Mouse (Mus musculus) C2C12 (cell line): ENCODE results near the gene Acat3. TPM values are rescaled to one million over a fixed set of nuclear protein-coding genes. Genes with fewer than 3 reads are reported as not detected.
"Not testable (repeated sequence)": the region's sequence is repeated elsewhere in the genome, so short reads cannot be mapped to it uniquely, and the experiment has no call there.

ENCODE experiments used
- H3K27me3 ChIP-seq: one replicate; pipeline ENCODE4 v1.6.1; 2011; ENCODE audit not compliant: control insufficient read depth, insufficient read depth, insufficient read length
- H3K36me3 ChIP-seq: one replicate; pipeline ENCODE4 v1.6.1; 2011; ENCODE audit not compliant: control insufficient read depth, insufficient read depth
- H3K4me3 ChIP-seq: one replicate; pipeline ENCODE4 v1.5.1; 2011; ENCODE audit warnings: mild to moderate bottlenecking, control low read depth; ENCODE audit not compliant: poor library complexity, insufficient read depth, severe bottlenecking
- H3K79me2 ChIP-seq: one replicate; pipeline ENCODE4 v1.6.1; 2011; ENCODE audit not compliant: control insufficient read depth, insufficient read depth
- H3K79me3 ChIP-seq: one replicate; pipeline ENCODE4 v1.6.1; 2011; ENCODE audit warnings: low read depth, control low read depth
- H3ac ChIP-seq: one replicate; pipeline ENCODE3; 2011; ENCODE audit warnings: low read depth; ENCODE audit not compliant: control insufficient read depth, insufficient read length
- CEBPB ChIP-seq: IDR thresholded peaks from one replicate; pipeline ENCODE4 v1.6.1; 2011; ENCODE audit warnings: low read depth, mild to moderate bottlenecking, control low read depth, moderate library complexity
- CTCF ChIP-seq: IDR thresholded peaks from one replicate; pipeline ENCODE4 v1.5.1; 2011; ENCODE audit not compliant: control insufficient read depth, insufficient read depth, insufficient read length
- FOSL1 ChIP-seq: IDR thresholded peaks from one replicate; pipeline ENCODE4 v1.8.0; 2011; ENCODE audit warnings: mild to moderate bottlenecking, low read length; ENCODE audit not compliant: poor library complexity, insufficient read depth, severe bottlenecking
- MAX ChIP-seq: IDR thresholded peaks from one replicate; pipeline ENCODE4 v1.6.1; 2011; ENCODE audit warnings: mild to moderate bottlenecking, control low read depth
- MYOD1 ChIP-seq: IDR thresholded peaks from one replicate; pipeline ENCODE4 v1.6.1; 2011; ENCODE audit warnings: low read depth; ENCODE audit not compliant: control insufficient read depth, insufficient read length
- MYOG ChIP-seq: IDR thresholded peaks from one replicate; pipeline ENCODE4 v1.6.1; 2011; ENCODE audit not compliant: control insufficient read depth, insufficient read length; ENCODE audit errors: extremely low read depth
- USF1 ChIP-seq: IDR thresholded peaks from one replicate; pipeline ENCODE4 v1.6.1; 2011; ENCODE audit warnings: low read depth, mild to moderate bottlenecking, control low read depth, moderate library complexity
- polyA plus RNA-seq: library from polyadenylated mRNA; unstranded; fragments of >200 nt; fragmentation: generic; extraction: Trizol; gene quantifications from one replicate; pipeline ENCODE4 v1.2.1, GENCODE M21; 2012; ENCODE audit warnings: missing spikeins

Gene Acat3
- polyA plus RNA-seq, 1 experiment, result 0.50 TPM

GRCm38 (mm10) chr17:12941543-12942260 lies 1.3 kb upstream of the Acat3 start:
- no peaks in the 10 kb centered on the region for H3K79me2 ChIP-seq
- no peak overlapping the region for H3ac ChIP-seq
- H3K79me3 ChIP-seq, result no peaks in the 10 kb centered on the region
- H3K27me3 ChIP-seq, result no peaks in the 10 kb centered on the region
- no peak overlapping the region for H3K4me3 ChIP-seq
- peaks cover 29% of the 10 kb centered on the region for H3K36me3 ChIP-seq
- TF ChIP-seq USF1 (no peak), CTCF (no peak), CEBPB (no peak), MYOG (no peak), MYOD1 (no peak), FOSL1 (no peak), MAX (no peak)

- not testable (repeated sequence) for H3K27me3 ChIP-seq, H3ac ChIP-seq, H3K79me3 ChIP-seq, H3K4me3 ChIP-seq, H3K79me2 ChIP-seq
- peaks cover 15% of the 10 kb centered on the region for H3K36me3 ChIP-seq
These were observed 837 bp downstream of the Acat3 start for GRCm38 (mm10) chr17:12939377-12940148.

GRCm38 (mm10) chr17:12938077-12938476 lies 2.3 kb downstream of the Acat3 start:
- H3K27me3 ChIP-seq, result no peaks in the 10 kb centered on the region

GRCm38 (mm10) chr17:12937412-12937970 lies 2.9 kb downstream of the Acat3 start:
- H3ac ChIP-seq, result no peak overlapping the region
- no peak overlapping the region for H3K4me3 ChIP-seq
- H3K79me2 ChIP-seq, result no peaks in the 10 kb centered on the region
- H3K27me3 ChIP-seq, result no peaks in the 10 kb centered on the region
- H3K36me3 ChIP-seq, result no peaks in the 10 kb centered on the region
- H3K79me3 ChIP-seq, result no peaks in the 10 kb centered on the region
- TF ChIP-seq MAX (no peak), USF1 (no peak)

More at GRCm38 (mm10) chr17:12938077-12938476, 2.3 kb downstream of the Acat3 start:
- Histone ChIP-seq H3K36me3 (peaks cover 6% of the 10 kb centered on the region), H3ac (no peak overlapping the region), H3K4me3 (no peak overlapping the region), H3K79me3 (no peaks in the 10 kb centered on the region), H3K79me2 (no peaks in the 10 kb centered on the region)
- TF ChIP-seq MYOD1, result no peak
- TF ChIP-seq MYOG, result no peak
- no peak for TF ChIP-seq FOSL1
- TF ChIP-seq MAX, result no peak
- TF ChIP-seq USF1, result no peak
- no peak for TF ChIP-seq CEBPB
- no peak for TF ChIP-seq CTCF

- Histone ChIP-seq H3K27me3 (no peaks in the 10 kb centered on the region), H3K79me2 (no peaks in the 10 kb centered on the region), H3K79me3 (no peaks in the 10 kb centered on the region), H3K4me3 (no peak overlapping the region), H3ac (no peak overlapping the region), H3K36me3 (no peaks in the 10 kb centered on the region)
- TF ChIP-seq CEBPB, result no peak
- TF ChIP-seq MAX, result no peak
- no peak for TF ChIP-seq USF1
- no peak for TF ChIP-seq MYOG
- no peak for TF ChIP-seq MYOD1
These were observed 4.7 kb downstream of the Acat3 start for GRCm38 (mm10) chr17:12935719-12936118.

GRCm38 (mm10) chr17:12931576-12931975 lies 8.8 kb downstream of the Acat3 start:
- H3K79me3 ChIP-seq, H3ac ChIP-seq, H3K4me3 ChIP-seq, H3K27me3 ChIP-seq, H3K79me2 ChIP-seq, H3K36me3 ChIP-seq: not testable (repeated sequence)
